Mouse (Mus musculus) cerebral cortex, adult 2 months (tissue): ENCODE data around the gene Olfr419.

Experiments used
- WGBS: fragments of 180-500 bp; shearing (Covaris S2); methylation state at CpG from one replicate; pipeline ENCODE4 v1.1.7; 2018; 5-methylcytosine and 5-hydroxymethylcytosine counted together

The Olfr419 gene

GRCm38 (mm10) chr1:174251961-174252360 lies at the start of gene Olfr419:
TSS of gene Olfr419 (minus strand) at chr1:174252061.
- 84% methylated on average over 3 of the region's 3 CpGs for WGBS

GRCm38 (mm10) chr1:174270643-174271042 lies 18.8 kb upstream of the Olfr419 start:
- 88% methylated on average over 3 of the region's 3 CpGs for WGBS

- WGBS: 68% methylated on average over 4 of the region's 4 CpGs
These were observed 17.3 kb upstream of the Olfr419 start for GRCm38 (mm10) chr1:174269162-174269561.

DNA sequence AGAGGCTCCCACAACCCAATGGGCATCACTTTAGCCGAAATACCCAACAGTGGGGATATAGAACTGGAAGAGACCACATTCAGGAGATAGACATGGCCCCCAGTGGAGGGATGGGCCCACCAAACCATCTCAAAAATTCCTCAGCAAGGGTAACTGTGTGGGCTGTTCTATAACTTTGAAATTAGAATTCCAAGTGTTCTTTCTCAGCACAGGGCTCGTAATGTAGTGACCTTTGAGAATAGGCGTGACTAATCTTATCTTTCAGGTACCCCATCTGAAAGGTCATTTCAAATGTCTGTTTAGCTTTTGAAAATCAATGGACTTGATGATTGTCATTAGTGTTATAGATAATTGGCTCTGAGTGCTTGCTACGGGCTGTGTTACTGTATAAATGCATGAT lies 16.0 kb upstream of the Olfr419 start:
- 90% methylated on average over 4 of the region's 4 CpGs for WGBS

DNA sequence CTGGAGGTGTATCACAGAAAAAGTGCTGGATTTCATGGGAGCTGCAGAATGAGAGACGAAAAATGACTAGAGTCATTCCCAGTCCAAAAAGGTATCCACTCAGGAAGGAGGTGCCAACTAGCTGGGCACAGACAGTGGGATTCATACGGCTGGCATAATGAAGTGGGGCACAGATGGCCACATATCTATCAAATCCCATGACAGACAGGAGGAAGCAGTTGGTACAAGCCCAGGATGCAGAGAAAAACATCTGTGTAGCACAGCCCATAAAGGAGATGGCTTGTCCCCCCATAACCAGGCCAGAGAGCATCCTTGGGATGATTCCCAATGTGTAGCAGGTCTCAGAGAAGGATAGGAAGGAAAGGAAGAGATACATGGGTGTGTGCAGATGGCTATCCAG lies 1.5 kb downstream of the Olfr419 start:
- 85% methylated on average over 2 of the region's 2 CpGs for WGBS

GRCm38 (mm10) chr1:174247170-174247569 lies 4.7 kb downstream of the Olfr419 start:
- 68% methylated on average over 6 of the region's 6 CpGs for WGBS

DNA sequence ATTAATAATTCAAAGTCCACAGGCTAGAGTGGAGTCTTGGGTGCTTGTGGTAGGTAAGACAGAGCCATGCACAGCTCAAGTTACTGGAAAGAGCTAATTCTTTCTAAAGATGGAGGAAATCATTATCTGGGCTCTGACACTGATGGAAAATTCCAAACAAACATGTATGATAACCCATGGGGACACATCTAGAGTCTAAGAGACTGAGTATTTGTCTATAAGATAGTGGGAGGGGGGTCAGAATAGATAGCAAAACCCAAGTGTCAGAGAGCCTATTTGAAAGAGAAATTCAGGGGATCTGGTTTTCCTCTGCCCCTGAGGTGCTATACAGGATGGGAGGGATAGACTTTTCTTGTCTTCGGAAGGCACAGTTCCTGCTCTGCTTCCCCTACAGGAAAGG lies 5.8 kb downstream of the Olfr419 start:
- 100% methylated on average over 1 of the region's 1 CpGs for WGBS

- 74% methylated on average over 2 of the region's 2 CpGs for WGBS
These were observed 7.2 kb downstream of the Olfr419 start for GRCm38 (mm10) chr1:174244621-174245020.

- 81% methylated on average over 4 of the region's 4 CpGs for WGBS
These were observed 11.9 kb downstream of the Olfr419 start for GRCm38 (mm10) chr1:174239916-174240315.

GRCm38 (mm10) chr1:174216528-174217204 lies 35.2 kb downstream of the Olfr419 start:
- 91% methylated on average over 8 of the region's 8 CpGs for WGBS

DNA sequence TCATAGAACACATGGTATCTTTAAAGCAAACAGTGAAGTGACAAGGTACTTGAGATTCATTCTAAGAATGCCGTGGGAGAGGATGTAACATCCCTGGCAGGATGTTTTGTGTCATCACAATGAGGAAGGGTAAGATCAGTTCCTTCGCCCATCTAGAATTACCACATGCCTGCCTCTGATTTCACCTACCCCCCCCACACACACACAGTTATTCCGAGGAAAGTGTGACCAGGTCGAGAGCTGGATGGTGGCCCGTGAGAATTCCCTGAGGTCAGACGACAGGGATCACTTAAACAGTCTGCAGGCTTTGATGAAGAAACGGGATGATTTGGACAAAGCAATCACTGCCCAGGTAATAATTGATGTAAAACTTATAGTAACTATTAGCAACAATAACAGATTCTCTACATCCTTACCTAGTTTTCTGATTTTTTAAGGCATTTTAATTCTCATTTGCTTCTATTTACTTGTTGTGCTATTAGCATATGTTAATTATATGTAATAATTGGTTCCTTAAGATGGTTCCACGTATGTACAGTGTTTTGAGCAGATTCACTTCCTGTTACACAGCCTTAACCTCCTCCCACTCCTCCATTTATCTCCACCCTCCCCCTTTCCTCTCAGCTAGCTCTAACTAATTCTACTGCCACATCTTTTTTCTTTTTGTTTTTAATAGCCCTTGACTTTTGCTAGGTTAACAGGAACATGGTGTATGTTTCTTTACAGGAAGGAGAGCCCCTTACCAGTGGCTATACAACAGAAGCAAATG lies 36.4 kb downstream of the Olfr419 start:
- WGBS: 83% methylated on average over 8 of the region's 8 CpGs

- WGBS: 87% methylated on average over 5 of the region's 5 CpGs
These were observed 39.6 kb downstream of the Olfr419 start for GRCm38 (mm10) chr1:174212286-174212685.

DNA sequence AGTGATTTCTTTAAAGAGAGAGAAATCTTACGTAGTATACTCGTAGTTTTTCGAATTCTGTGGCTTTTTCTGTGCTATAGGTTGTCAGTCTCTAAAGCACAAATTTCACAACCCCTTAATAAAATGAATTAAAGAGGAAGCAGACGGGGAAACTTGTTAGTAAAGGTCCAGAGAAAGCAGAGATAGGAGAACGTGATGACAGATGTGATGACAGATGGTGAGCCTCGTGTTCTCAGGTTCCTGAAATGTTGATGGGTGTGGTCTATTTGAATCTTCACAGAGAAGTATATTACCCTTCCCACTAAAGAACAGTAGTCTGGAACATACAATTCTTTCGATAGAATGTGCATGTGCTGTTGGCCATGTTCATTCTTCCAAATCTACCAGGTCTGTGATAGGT lies 47.2 kb downstream of the Olfr419 start:
- WGBS: 67% methylated on average over 7 of the region's 7 CpGs
